Mouse (Mus musculus) kidney, postnatal 0 days (tissue): ENCODE measurements around the gene Kmt5a. TPM values are rescaled to one million over a fixed set of nuclear protein-coding genes. Genes with fewer than 3 reads are reported as not detected.

Source experiments
- ATAC-seq: fragments of 200-750 bp; cut with Nextera tagmentation; replicated peaks from 2 replicates; pipeline ENCODE4 v1.8.0; 2017; ENCODE audit warnings: low read depth, moderate number of reproducible peaks, moderate TSS enrichment, moderate library complexity; ENCODE audit not compliant: low FRiP score
- DNase-seq: peaks from one replicate; pipeline ENCODE4 v3.0.0-alpha.2; 2016; ENCODE audit warnings: low spot score
- H3K27ac ChIP-seq: fragments of 300-500 bp; sonication (generic); 2 replicates; pipeline ENCODE4 v1.5.1; 2014; ENCODE audit warnings: mild to moderate bottlenecking
- H3K27me3 ChIP-seq: fragments of 300-500 bp; sonication (generic); 2 replicates; pipeline ENCODE4 v1.6.1; 2014; ENCODE audit warnings: low read length, mixed read lengths; ENCODE audit not compliant: insufficient read depth
- H3K36me3 ChIP-seq: fragments of 300-500 bp; sonication (generic); 2 replicates; pipeline ENCODE4 v1.6.1; 2014; ENCODE audit warnings: low read length, mixed read lengths; ENCODE audit not compliant: insufficient read depth
- H3K4me1 ChIP-seq: fragments of 300-500 bp; sonication (generic); replicated peaks from 2 replicates; pipeline ENCODE4 v1.6.1; 2014; ENCODE audit warnings: antibody characterized with exemption, low read length, mixed read lengths; ENCODE audit not compliant: insufficient read depth
- H3K4me2 ChIP-seq: fragments of 300-500 bp; sonication (generic); 2 replicates; pipeline ENCODE4 v1.6.1; 2014; ENCODE audit warnings: mild to moderate bottlenecking, low read length, moderate library complexity, mixed read lengths
- H3K4me3 ChIP-seq: fragments of 300-500 bp; sonication (generic); replicated peaks from 2 replicates; pipeline ENCODE4 v1.5.1; 2014; ENCODE audit warnings: low read depth, low read length
- H3K9ac ChIP-seq: fragments of 300-500 bp; sonication (generic); 2 replicates; pipeline ENCODE4 v1.6.1; 2014; ENCODE audit warnings: low read depth, low read length
- H3K9me3 ChIP-seq: fragments of 300-500 bp; sonication (generic); replicated peaks from 2 replicates; pipeline ENCODE4 v1.6.1; 2016; ENCODE audit warnings: low read length, inconsistent platforms, mixed read lengths
- CTCF ChIP-seq: IDR thresholded peaks from 2 replicates; pipeline ENCODE4 v1.5.1; 2016; ENCODE audit warnings: antibody characterized with exemption, low read depth, mild to moderate bottlenecking, moderate library complexity
- WGBS: fragments of 180-500 bp; shearing (Covaris S2); extraction: QIAGEN DNeasy Blood & Tissue Kit; methylation state at CpG from one replicate; pipeline ENCODE4 v1.1.7; 2014; 5-methylcytosine and 5-hydroxymethylcytosine counted together
- polyA plus RNA-seq: library from polyadenylated mRNA; unstranded; fragments of >200 nt; fragmentation: Nextera tagmentation; extraction: Ambion mirVana; gene quantifications from 2 replicates; pipeline ENCODE4 v1.2.1, GENCODE M21; 2015

The Kmt5a gene
- polyA plus RNA-seq, 1 experiment from 2014 or later, result 47.5 TPM

GRCm38 (mm10) chr5:124462297-124463025, 22.7 kb downstream of the Kmt5a start:
- Histone ChIP-seq H3K9me3 (no peaks in the 10 kb centered on the region), H3K4me3 (no peak overlapping the region), H3K36me3 (peaks cover 33% of the 10 kb centered on the region), H3K27me3 (no peaks in the 10 kb centered on the region), H3K4me1 (no peaks in the 10 kb centered on the region), H3K4me2 (no peak overlapping the region), H3K9ac (no peak overlapping the region), H3K27ac (no peak overlapping the region)
- TF ChIP-seq CTCF, result no peak
- ATAC-seq, result no peak
- DNase-seq, result no peak
- 92% methylated on average over 8 of the region's 8 CpGs for WGBS

- WGBS, result 85% methylated on average over 5 of the region's 5 CpGs
- 0 out of 2 replicates have a peak, but pooled peaks have one; percentile 10 for ATAC-seq
- H3K36me3 ChIP-seq, result peaks cover 31% of the 10 kb centered on the region
Measured at GRCm38 (mm10) chr5:124463462-124463861, 23.7 kb downstream of the Kmt5a start.

GRCm38 (mm10) chr5:124464905-124465304, 25.2 kb downstream of the Kmt5a start:
- ATAC-seq (no peak), DNase-seq (no peak)
- Histone ChIP-seq H3K27ac (no peak overlapping the region), H3K9ac (no peak overlapping the region), H3K27me3 (no peaks in the 10 kb centered on the region), H3K36me3 (peaks cover 31% of the 10 kb centered on the region), H3K4me3 (no peak overlapping the region), H3K9me3 (no peaks in the 10 kb centered on the region), H3K4me2 (no peak overlapping the region), H3K4me1 (no peaks in the 10 kb centered on the region)
- TF ChIP-seq CTCF, result no peak

More at GRCm38 (mm10) chr5:124463462-124463861, 23.7 kb downstream of the Kmt5a start:
- Histone ChIP-seq H3K4me2 (no peak overlapping the region), H3K4me1 (no peaks in the 10 kb centered on the region), H3K9ac (no peak overlapping the region), H3K27me3 (no peaks in the 10 kb centered on the region), H3K4me3 (no peak overlapping the region), H3K27ac (no peak overlapping the region), H3K9me3 (no peaks in the 10 kb centered on the region)
- no peak for DNase-seq
- no peak for TF ChIP-seq CTCF

- no peaks in the 10 kb centered on the region for H3K27me3 ChIP-seq
- 83% methylated on average over 1 of the region's 1 CpGs for WGBS
- H3K9ac ChIP-seq, result no peak overlapping the region
- H3K4me3 ChIP-seq, result no peak overlapping the region
- no peak for ATAC-seq
- no peaks in the 10 kb centered on the region for H3K4me1 ChIP-seq
- DNase-seq, result no peak
- no peak overlapping the region for H3K27ac ChIP-seq
- H3K4me2 ChIP-seq, result no peak overlapping the region
- H3K9me3 ChIP-seq, result no peaks in the 10 kb centered on the region
- TF ChIP-seq CTCF, result no peak
- H3K36me3 ChIP-seq, result peaks cover 18% of the 10 kb centered on the region
Measured at GRCm38 (mm10) chr5:124467766-124468165, 28.0 kb downstream of the Kmt5a start.

GRCm38 (mm10) chr5:124468365-124468764, 28.6 kb downstream of the Kmt5a start:
- no peak for TF ChIP-seq CTCF
- Histone ChIP-seq H3K36me3 (peaks cover 16% of the 10 kb centered on the region), H3K9me3 (no peaks in the 10 kb centered on the region), H3K27ac (no peak overlapping the region), H3K4me3 (no peak overlapping the region), H3K27me3 (no peaks in the 10 kb centered on the region), H3K4me2 (no peak overlapping the region), H3K4me1 (no peaks in the 10 kb centered on the region), H3K9ac (no peak overlapping the region)
- ATAC-seq (no peak), DNase-seq (no peak)
- WGBS, result 94% methylated on average over 7 of the region's 7 CpGs

- H3K4me2 ChIP-seq, result no peak overlapping the region
- no peaks in the 10 kb centered on the region for H3K4me1 ChIP-seq
- ATAC-seq (no peak), DNase-seq (no peak)
- no peak for TF ChIP-seq CTCF
- H3K36me3 ChIP-seq, result peaks cover 16% of the 10 kb centered on the region
- H3K27me3 ChIP-seq, result no peaks in the 10 kb centered on the region
- 92% methylated on average over 6 of the region's 6 CpGs for WGBS
- H3K27ac ChIP-seq, result no peak overlapping the region
- H3K9me3 ChIP-seq, result no peaks in the 10 kb centered on the region
- no peak overlapping the region for H3K4me3 ChIP-seq
- no peak overlapping the region for H3K9ac ChIP-seq
Measured at GRCm38 (mm10) chr5:124469486-124469885, 29.8 kb downstream of the Kmt5a start.
